13 mouse cellular contexts compared by ENCODE assay signal in genomic region chr3:14917261-14917660, GRCm38 (mm10).
"Had no signal": no experiment of that assay in that cellular context is flagged by ENCODE, and none has a peak within 500 bp of the region (broad histone marks: within the 10 kb centered on the region; RNA-seq: fewer than 3 reads in every experiment).

No protein-coding gene starts in this region.

- DNase-seq: gastrocnemius, adult 2 months; gastrocnemius, postnatal 10 days; gastrocnemius, postnatal 25 days; heart, adult 18-20 months; heart, postnatal 10 days; heart, postnatal 4 days; kidney, adult 11 months; kidney, postnatal 14 days; kidney, postnatal 36 days; layer of hippocampus, adult 9-11 months; layer of hippocampus, postnatal 36 days; liver; liver, embryonic 13.5 days had no signal
